Mouse (Mus musculus): ENCODE results near the gene Kars. TPM values are rescaled to one million over a fixed set of nuclear protein-coding genes. Genes with fewer than 3 reads are reported as not detected.

Kars gene
- polyA plus RNA-seq, 1 experiment, result 325 TPM

DNA sequence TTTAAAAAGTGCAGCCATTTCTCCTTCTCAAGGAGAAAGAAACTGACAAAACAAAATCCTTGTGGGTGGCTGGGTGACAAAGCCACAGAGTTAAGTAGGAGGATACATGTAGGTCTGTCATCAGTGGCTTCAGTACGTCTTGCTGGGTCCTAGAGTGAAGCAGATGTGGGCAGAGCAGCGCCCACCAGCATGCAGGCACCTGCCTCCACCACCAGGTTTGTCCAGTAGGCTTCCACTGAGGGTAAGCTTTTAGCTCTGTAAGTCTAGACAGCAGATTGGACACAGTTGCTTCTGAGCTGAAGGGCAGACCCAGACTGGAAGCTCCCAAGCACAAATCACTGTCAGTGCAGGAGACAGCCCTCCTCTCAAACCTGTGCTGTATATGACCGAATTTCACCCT is 49.8 kb downstream of the Kars start:
- Histone ChIP-seq H3K27me3 (ENCODE audit: control insufficient read depth, insufficient read depth, low read length, poor library complexity, severe bottlenecking) (no peaks in the 10 kb centered on the region), H3K9ac (ENCODE audit: low read depth, poor library complexity, severe bottlenecking) (no peak overlapping the region), H3K9me3 (replicated peaks; ENCODE audit: control insufficient read depth, insufficient read depth, low read length, poor library complexity, severe bottlenecking) (no peaks in the 10 kb centered on the region), H3K4me3 (ENCODE audit: low read depth, low read length) (no peak overlapping the region), H3K27ac (ENCODE audit: insufficient read depth, low read length) (no peak overlapping the region), H3K4me1 (ENCODE audit: control insufficient read depth, insufficient read depth, low read length) (peaks cover 7% of the 10 kb centered on the region), H3K36me3 (ENCODE audit: control insufficient read depth, insufficient read depth, low read length, poor library complexity, severe bottlenecking) (peaks cover 22% of the 10 kb centered on the region)
- no peak for TF ChIP-seq POLR2A (IDR thresholded peaks at IDR 0.05; ENCODE audit: insufficient read depth, low read length)
- no peak for TF ChIP-seq EP300 (IDR thresholded peaks at IDR 0.05; ENCODE audit: insufficient read depth, low read depth, low read length)
- TF ChIP-seq CTCF (IDR thresholded peaks at IDR 0.05; ENCODE audit: low read depth, low read length), result no peak

DNA sequence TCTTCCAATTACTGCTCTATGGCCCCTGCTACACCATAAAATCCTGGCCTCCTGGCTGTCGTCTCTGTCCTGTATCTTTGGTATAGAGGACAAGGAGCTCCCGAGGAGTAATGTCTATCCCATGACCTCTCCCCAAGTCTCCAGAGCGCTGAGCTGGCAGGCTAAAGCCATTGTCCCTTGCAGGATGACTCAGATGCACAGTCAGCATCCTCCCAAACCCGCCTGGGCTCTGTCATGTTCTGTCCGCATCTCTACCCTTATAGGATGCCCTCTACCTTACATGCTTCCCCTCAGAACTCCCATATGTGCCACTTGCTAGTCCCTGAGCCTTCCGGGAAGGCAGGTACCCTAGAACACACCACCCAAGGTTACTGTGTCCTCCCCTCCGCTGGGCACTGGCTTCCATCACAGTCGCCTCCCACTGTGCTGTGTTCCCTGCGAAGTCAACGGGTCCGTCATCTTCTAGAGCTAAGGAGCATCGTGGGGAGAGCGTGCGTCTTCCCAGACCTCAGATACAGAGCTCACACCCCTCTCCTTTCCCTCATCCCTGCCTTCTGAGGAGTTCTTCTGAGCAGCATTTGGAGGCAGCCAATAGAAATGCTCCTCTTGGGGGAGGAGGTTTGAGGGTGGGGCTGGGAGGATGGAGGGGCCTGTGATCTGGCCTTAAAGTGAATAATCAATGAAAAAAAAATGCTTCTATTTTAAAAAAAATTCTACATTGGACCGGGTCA is 50.4 kb downstream of the Kars start:
- Histone ChIP-seq H3K9ac (ENCODE audit: low read depth, poor library complexity, severe bottlenecking) (no peak overlapping the region), H3K27ac (ENCODE audit: insufficient read depth, low read length) (no peak overlapping the region), H3K27me3 (ENCODE audit: control insufficient read depth, insufficient read depth, low read length, poor library complexity, severe bottlenecking) (no peaks in the 10 kb centered on the region), H3K4me3 (ENCODE audit: low read depth, low read length) (no peak overlapping the region), H3K9me3 (replicated peaks; ENCODE audit: control insufficient read depth, insufficient read depth, low read length, poor library complexity, severe bottlenecking) (no peaks in the 10 kb centered on the region), H3K4me1 (ENCODE audit: control insufficient read depth, insufficient read depth, low read length) (peaks cover 7% of the 10 kb centered on the region), H3K36me3 (ENCODE audit: control insufficient read depth, insufficient read depth, low read length, poor library complexity, severe bottlenecking) (peaks cover 21% of the 10 kb centered on the region)
- no peak for TF ChIP-seq POLR2A (IDR thresholded peaks at IDR 0.05; ENCODE audit: insufficient read depth, low read length)
- no peak for TF ChIP-seq EP300 (IDR thresholded peaks at IDR 0.05; ENCODE audit: insufficient read depth, low read depth, low read length)
- no peak for TF ChIP-seq CTCF (IDR thresholded peaks at IDR 0.05; ENCODE audit: low read depth, low read length)

DNA sequence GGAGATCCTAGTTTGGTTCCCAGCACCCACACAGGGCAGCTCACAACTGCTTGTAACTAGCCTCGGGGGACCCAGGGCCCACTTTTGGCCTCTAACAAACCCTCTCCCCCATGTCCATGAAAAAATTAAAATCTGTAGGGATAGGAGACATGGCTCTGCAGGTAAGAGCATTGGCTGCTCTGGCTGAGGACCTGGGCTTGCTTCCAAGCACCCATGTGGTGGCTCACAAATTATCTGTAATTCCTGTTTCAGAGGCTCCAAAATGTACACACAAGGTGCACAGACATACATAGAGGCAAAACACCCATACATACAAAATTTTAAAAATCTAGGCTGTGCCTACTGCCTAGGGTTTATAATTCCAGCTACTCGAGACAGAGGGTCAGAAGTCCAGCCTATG is 53.9 kb downstream of the Kars start:
- Histone ChIP-seq H3K4me1 (ENCODE audit: control insufficient read depth, insufficient read depth, low read length) (peaks cover 5% of the 10 kb centered on the region), H3K36me3 (ENCODE audit: control insufficient read depth, insufficient read depth, low read length, poor library complexity, severe bottlenecking) (peaks cover 41% of the 10 kb centered on the region), H3K4me3 (ENCODE audit: low read depth, low read length) (no peak overlapping the region), H3K9ac (ENCODE audit: low read depth, poor library complexity, severe bottlenecking) (no peak overlapping the region), H3K9me3 (replicated peaks; ENCODE audit: control insufficient read depth, insufficient read depth, low read length, poor library complexity, severe bottlenecking) (no peaks in the 10 kb centered on the region), H3K27ac (ENCODE audit: insufficient read depth, low read length) (no peak overlapping the region), H3K27me3 (ENCODE audit: control insufficient read depth, insufficient read depth, low read length, poor library complexity, severe bottlenecking) (no peaks in the 10 kb centered on the region)
- no peak for TF ChIP-seq POLR2A (IDR thresholded peaks at IDR 0.05; ENCODE audit: insufficient read depth, low read length)
- TF ChIP-seq CTCF (IDR thresholded peaks at IDR 0.05; ENCODE audit: low read depth, low read length), result no peak
- no peak for TF ChIP-seq EP300 (IDR thresholded peaks at IDR 0.05; ENCODE audit: insufficient read depth, low read depth, low read length)

DNA sequence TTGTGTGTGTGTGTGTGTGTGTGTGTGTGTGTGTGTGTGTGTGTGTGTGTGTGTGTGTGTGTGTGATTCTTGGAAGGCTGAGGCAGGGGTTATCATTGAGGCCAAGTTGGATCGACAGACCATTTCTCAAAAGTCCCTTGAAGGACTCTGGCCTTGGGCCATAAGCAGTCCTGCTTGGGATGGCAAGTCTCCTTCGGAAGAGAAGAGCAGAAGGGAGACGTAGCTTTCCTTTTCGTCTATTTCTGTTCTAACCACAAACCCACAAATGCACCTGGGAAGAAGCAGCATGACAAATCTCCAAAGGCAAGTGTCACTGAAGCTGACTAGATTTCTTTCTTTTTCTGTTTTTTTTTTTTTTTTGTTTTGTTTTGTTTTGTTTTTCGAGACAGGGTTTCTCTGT is 55.2 kb downstream of the Kars start:
- Histone ChIP-seq H3K4me1 (ENCODE audit: control insufficient read depth, insufficient read depth, low read length) (peaks cover 5% of the 10 kb centered on the region), H3K4me3 (ENCODE audit: low read depth, low read length) (no peak overlapping the region), H3K27ac (ENCODE audit: insufficient read depth, low read length) (no peak overlapping the region), H3K36me3 (ENCODE audit: control insufficient read depth, insufficient read depth, low read length, poor library complexity, severe bottlenecking) (peaks cover 53% of the 10 kb centered on the region), H3K9ac (ENCODE audit: low read depth, poor library complexity, severe bottlenecking) (no peak overlapping the region), H3K9me3 (replicated peaks; ENCODE audit: control insufficient read depth, insufficient read depth, low read length, poor library complexity, severe bottlenecking) (no peaks in the 10 kb centered on the region), H3K27me3 (ENCODE audit: control insufficient read depth, insufficient read depth, low read length, poor library complexity, severe bottlenecking) (no peaks in the 10 kb centered on the region)
- TF ChIP-seq POLR2A (IDR thresholded peaks at IDR 0.05; ENCODE audit: insufficient read depth, low read length) (no peak), CTCF (IDR thresholded peaks at IDR 0.05; ENCODE audit: low read depth, low read length) (no peak), EP300 (IDR thresholded peaks at IDR 0.05; ENCODE audit: insufficient read depth, low read depth, low read length) (no peak)

DNA sequence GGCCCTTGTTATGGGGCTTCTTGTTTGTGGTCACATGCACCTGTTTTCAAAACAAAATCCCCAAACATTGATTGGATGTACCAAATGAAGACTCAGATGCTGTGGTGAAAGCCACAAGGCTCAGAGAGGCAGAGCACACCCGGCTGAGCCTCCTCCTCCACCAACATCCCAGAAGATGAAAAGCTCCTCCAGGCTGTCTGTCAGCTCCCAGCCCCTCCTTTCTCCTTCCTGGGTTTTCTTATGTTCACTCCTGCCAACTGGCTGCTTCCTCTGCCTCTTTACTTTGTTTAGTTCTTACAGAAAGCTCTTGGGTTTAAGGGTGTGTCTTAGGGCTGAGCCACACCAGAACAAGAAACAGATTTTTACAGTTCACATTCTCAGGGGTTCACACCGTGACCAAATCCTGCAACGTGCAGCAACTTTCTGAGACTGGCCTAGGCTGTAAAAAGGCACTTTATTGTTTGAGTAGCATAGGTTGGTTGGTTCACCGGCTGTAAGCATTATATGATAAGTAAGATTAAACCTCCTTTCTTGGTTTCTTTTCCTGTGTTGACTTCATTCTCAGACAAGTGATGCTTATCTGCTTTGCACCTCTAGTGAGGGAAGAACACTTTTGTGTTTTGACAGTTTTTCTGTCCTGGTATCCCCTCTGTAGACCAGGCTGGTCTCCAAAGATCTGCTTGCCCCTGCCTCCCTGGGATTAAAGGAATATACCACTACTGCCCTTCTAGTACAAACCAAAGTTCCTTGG is 56.1 kb downstream of the Kars start:
- no peak overlapping the region for H3K9ac ChIP-seq (ENCODE audit: low read depth, poor library complexity, severe bottlenecking)
- H3K27me3 ChIP-seq (ENCODE audit: control insufficient read depth, insufficient read depth, low read length, poor library complexity, severe bottlenecking), result no peaks in the 10 kb centered on the region
- H3K27ac ChIP-seq (ENCODE audit: insufficient read depth, low read length), result no peak overlapping the region; the same call in 1 of the 2 replicates
- no peaks in the 10 kb centered on the region for H3K9me3 ChIP-seq (replicated peaks; ENCODE audit: control insufficient read depth, insufficient read depth, low read length, poor library complexity, severe bottlenecking)
- H3K4me3 ChIP-seq (ENCODE audit: low read depth, low read length), result no peak overlapping the region
- peaks cover 2% of the 10 kb centered on the region for H3K4me1 ChIP-seq (ENCODE audit: control insufficient read depth, insufficient read depth, low read length)
- H3K36me3 ChIP-seq (ENCODE audit: control insufficient read depth, insufficient read depth, low read length, poor library complexity, severe bottlenecking), result peaks cover 54% of the 10 kb centered on the region
- TF ChIP-seq EP300 (IDR thresholded peaks at IDR 0.05; ENCODE audit: insufficient read depth, low read depth, low read length) (no peak), POLR2A (IDR thresholded peaks at IDR 0.05; ENCODE audit: insufficient read depth, low read length) (no peak), CTCF (IDR thresholded peaks at IDR 0.05; ENCODE audit: low read depth, low read length) (no peak)

DNA sequence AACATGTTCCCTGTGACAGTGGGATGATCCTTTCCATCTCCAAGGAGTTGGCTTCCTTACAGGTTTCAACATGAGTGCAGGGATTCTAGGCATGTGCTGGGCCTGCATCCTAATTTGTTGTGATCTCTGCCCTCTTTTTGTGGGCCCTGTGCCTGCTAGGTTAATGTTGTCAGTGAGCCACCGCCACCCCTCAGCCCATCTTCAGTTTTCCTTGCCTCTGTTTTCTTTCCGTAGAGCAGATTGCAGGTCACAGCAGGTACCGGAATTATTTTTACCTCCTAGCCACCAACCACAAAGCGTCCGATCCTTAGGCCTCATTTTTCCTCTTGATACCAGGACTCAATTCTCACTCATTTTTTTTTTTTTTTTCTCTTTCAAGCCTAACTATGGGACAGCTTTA is 59.2 kb downstream of the Kars start:
- Histone ChIP-seq H3K4me3 (ENCODE audit: low read depth, low read length) (no peak overlapping the region), H3K9ac (ENCODE audit: low read depth, poor library complexity, severe bottlenecking) (no peak overlapping the region), H3K9me3 (replicated peaks; ENCODE audit: control insufficient read depth, insufficient read depth, low read length, poor library complexity, severe bottlenecking) (no peaks in the 10 kb centered on the region), H3K36me3 (ENCODE audit: control insufficient read depth, insufficient read depth, low read length, poor library complexity, severe bottlenecking) (peaks cover 54% of the 10 kb centered on the region), H3K27ac (ENCODE audit: insufficient read depth, low read length) (no peak overlapping the region), H3K27me3 (ENCODE audit: control insufficient read depth, insufficient read depth, low read length, poor library complexity, severe bottlenecking) (no peaks in the 10 kb centered on the region), H3K4me1 (ENCODE audit: control insufficient read depth, insufficient read depth, low read length) (no peaks in the 10 kb centered on the region)
- TF ChIP-seq CTCF (IDR thresholded peaks at IDR 0.05; ENCODE audit: low read depth, low read length) (no peak), EP300 (IDR thresholded peaks at IDR 0.05; ENCODE audit: insufficient read depth, low read depth, low read length) (no peak), POLR2A (IDR thresholded peaks at IDR 0.05; ENCODE audit: insufficient read depth, low read length) (no peak)

Data from ES-Bruce4 (cell line).